37 mouse cellular contexts compared by ENCODE assay signal in genomic region chr5:62819567-62819966, GRCm38 (mm10). TPM values are rescaled to one million over a fixed set of nuclear protein-coding genes. Genes with fewer than 3 reads are reported as not detected.
"Had no signal": no experiment of that assay in that cellular context is flagged by ENCODE, and none has a peak within 500 bp of the region (broad histone marks: within the 10 kb centered on the region; RNA-seq: fewer than 3 reads in every experiment).

No protein-coding gene starts in this region.

- H3K4me3 ChIP-seq: embryonic facial prominence, embryonic 10.5 days; embryonic facial prominence, embryonic 12.5 days; embryonic facial prominence, embryonic 13.5 days; embryonic facial prominence, embryonic 15.5 days; erythroblast, embryonic 14.5 days; forebrain, embryonic 10.5 days; forebrain, embryonic 12.5 days; forebrain, embryonic 13.5 days; forebrain, embryonic 15.5 days; gastrocnemius, adult 2 months; heart, adult 2 months had no signal

- H3K9me3 ChIP-seq: embryonic facial prominence, embryonic 10.5 days; embryonic facial prominence, embryonic 12.5 days; embryonic facial prominence, embryonic 13.5 days; embryonic facial prominence, embryonic 15.5 days; forebrain, embryonic 10.5 days; forebrain, embryonic 12.5 days; forebrain, embryonic 13.5 days; forebrain, embryonic 15.5 days had no signal

- H3K27me3 ChIP-seq: embryonic facial prominence, embryonic 12.5 days; embryonic facial prominence, embryonic 13.5 days; embryonic facial prominence, embryonic 15.5 days; forebrain, embryonic 12.5 days; forebrain, embryonic 13.5 days; forebrain, embryonic 15.5 days had no signal

- H3K4me1 ChIP-seq: embryonic facial prominence, embryonic 10.5 days; embryonic facial prominence, embryonic 12.5 days; embryonic facial prominence, embryonic 13.5 days; embryonic facial prominence, embryonic 15.5 days; forebrain, embryonic 10.5 days; forebrain, embryonic 12.5 days; forebrain, embryonic 13.5 days; forebrain, embryonic 15.5 days had no signal

- H3K9ac ChIP-seq: embryonic facial prominence, embryonic 12.5 days; embryonic facial prominence, embryonic 13.5 days; embryonic facial prominence, embryonic 15.5 days; forebrain, embryonic 12.5 days; forebrain, embryonic 13.5 days; forebrain, embryonic 15.5 days; forebrain, postnatal 0 days had no signal

- H3K36me3 ChIP-seq: embryonic facial prominence, embryonic 10.5 days; embryonic facial prominence, embryonic 12.5 days; embryonic facial prominence, embryonic 13.5 days; embryonic facial prominence, embryonic 15.5 days; forebrain, embryonic 10.5 days; forebrain, embryonic 12.5 days; forebrain, embryonic 15.5 days had no signal

- H3K4me2 ChIP-seq: embryonic facial prominence, embryonic 12.5 days; embryonic facial prominence, embryonic 13.5 days; embryonic facial prominence, embryonic 15.5 days; forebrain, embryonic 12.5 days; forebrain, embryonic 13.5 days; forebrain, embryonic 15.5 days had no signal

- H3K27ac ChIP-seq: embryonic facial prominence, embryonic 10.5 days; embryonic facial prominence, embryonic 12.5 days; embryonic facial prominence, embryonic 13.5 days; embryonic facial prominence, embryonic 15.5 days; forebrain, embryonic 10.5 days; forebrain, embryonic 12.5 days; forebrain, embryonic 13.5 days; forebrain, embryonic 15.5 days; gastrocnemius, adult 2 months; heart, adult 2 months had no signal

- DNase-seq: cerebellum, adult 8-10 months; cerebellum, adult 9-10 months; cerebellum, adult 9-11 months; cerebellum, postnatal 10 days; cerebellum, postnatal 14 days; cerebellum, postnatal 25 days; cerebellum, postnatal 36 days; embryo, embryonic 11 days; forebrain, postnatal 0 days; gastrocnemius, adult 2 months; gastrocnemius, postnatal 10 days; gastrocnemius, postnatal 14 days; gastrocnemius, postnatal 25 days; gastrocnemius, postnatal 36 days; heart, adult 11 months; heart, adult 18-20 months; heart, adult 2 months had no signal

RNA-seq across cellular contexts. Expression of gene Dthd1, which starts 5.9 kb away (rescaled TPM):
- total RNA-seq: common myeloid progenitor, adult 5-6 weeks; gastrocnemius, adult 18-20 months; gastrocnemius, adult 2 months; gastrocnemius, adult 8-10 months; gastrocnemius, postnatal 10 days; gastrocnemius, postnatal 14 days; gastrocnemius, postnatal 25 days; gastrocnemius, postnatal 36 days; gastrocnemius, postnatal 4 days; granulocyte monocyte progenitor cell, adult 5-6 weeks; heart, adult 2 months had no signal
- polyA plus RNA-seq: embryonic facial prominence, embryonic 10.5 days; embryonic facial prominence, embryonic 11.5 days; embryonic facial prominence, embryonic 12.5 days; embryonic facial prominence, embryonic 13.5 days; erythroblast, embryonic 14.5 days; forebrain, embryonic 10.5 days; forebrain, embryonic 11.5 days; forebrain, embryonic 12.5 days; forebrain, embryonic 13.5 days; forebrain, embryonic 14.5 days; forebrain, embryonic 15.5 days; forebrain, embryonic 16.5 days; forebrain, postnatal 0 days; frontal cortex, adult 2 months; gonadal fat pad, adult 2 months; heart, adult 2 months had no signal

RNA-seq across cellular contexts. Expression of gene Arap2, which starts 53.6 kb away (rescaled TPM):
- polyA plus RNA-seq: erythroblast, embryonic 14.5 days had no signal
